Mouse (Mus musculus): ENCODE measurements around the gene Fgfr2.

- no peak for TF ChIP-seq CTCF (IDR thresholded peaks at IDR 0.05; ENCODE audit: low read depth)
- no peak for TF ChIP-seq EP300 (IDR thresholded peaks at IDR 0.05; ENCODE audit: low read depth)
These were observed 306.1 kb downstream of the Fgfr2 start for GRCm38 (mm10) chr7:132817056-132817455.

Data from liver, postnatal 0 days (tissue).